Mouse (Mus musculus) liver, embryonic 16.5 days (tissue): Measurements from ENCODE around the gene Uspl1. TPM values are rescaled to one million over a fixed set of nuclear protein-coding genes. Genes with fewer than 3 reads are reported as not detected.

Source experiments
- ATAC-seq: fragments of 200-750 bp; cut with Nextera tagmentation; 2 replicates; pipeline ENCODE4 v1.8.0; 2017; ENCODE audit warnings: low read depth, mild to moderate bottlenecking, moderate number of reproducible peaks, moderate library complexity
- H3K27ac ChIP-seq: fragments of 300-500 bp; sonication (generic); 2 replicates; pipeline ENCODE4 v1.5.1; 2014; ENCODE audit warnings: mild to moderate bottlenecking, low read length
- H3K27me3 ChIP-seq: fragments of 300-500 bp; sonication (generic); 2 replicates; pipeline ENCODE4 v1.6.1; 2014; ENCODE audit warnings: low read depth, low read length, mixed read lengths; ENCODE audit not compliant: control insufficient read depth, insufficient read depth
- H3K36me3 ChIP-seq: fragments of 300-500 bp; sonication (generic); 2 replicates; pipeline ENCODE4 v1.6.1; 2014; ENCODE audit warnings: mild to moderate bottlenecking; ENCODE audit not compliant: control insufficient read depth, insufficient read depth
- H3K4me1 ChIP-seq: fragments of 300-500 bp; sonication (generic); 2 replicates; pipeline ENCODE4 v1.6.1; 2014; ENCODE audit warnings: low read depth, low read length, mixed read lengths; ENCODE audit not compliant: control insufficient read depth
- H3K4me2 ChIP-seq: fragments of 300-500 bp; sonication (generic); 2 replicates; pipeline ENCODE4 v1.6.1; 2014; ENCODE audit warnings: low read depth, low read length, mixed read lengths
- H3K4me3 ChIP-seq: fragments of 300-500 bp; sonication (generic); 2 replicates; pipeline ENCODE4 v1.5.1; 2014; ENCODE audit warnings: low read depth, mild to moderate bottlenecking, low read length
- H3K9ac ChIP-seq: fragments of 300-500 bp; sonication (generic); 2 replicates; pipeline ENCODE4 v1.6.1; 2014; ENCODE audit warnings: low read depth, low read length
- H3K9me3 ChIP-seq: fragments of 300-500 bp; sonication (generic); replicated peaks from 2 replicates; pipeline ENCODE4 v1.6.1; 2016; ENCODE audit warnings: low read length; ENCODE audit not compliant: control insufficient read depth
- WGBS: fragments of 180-500 bp; shearing (Covaris S2); extraction: QIAGEN DNeasy Blood & Tissue Kit; methylation state at CpG from one replicate; pipeline ENCODE4 v1.1.7; 2014; ENCODE audit not compliant: insufficient replicate concordance; 5-methylcytosine and 5-hydroxymethylcytosine counted together
- polyA plus RNA-seq: library from polyadenylated mRNA; unstranded; fragments of >200 nt; fragmentation: Nextera tagmentation; extraction: Ambion mirVana; gene quantifications from 2 replicates; pipeline ENCODE4 v1.2.1, GENCODE M21; 2015

The Uspl1 gene
- polyA plus RNA-seq, 1 experiment from 2014 or later, result 16.1 TPM

GRCm38 (mm10) chr5:149196611-149197010 is 12.5 kb downstream of the Uspl1 start:
- 37% methylated on average over 1 of the region's 1 CpGs for WGBS
- H3K4me2 ChIP-seq, result no peak overlapping the region
- H3K36me3 ChIP-seq, result peaks cover 30% of the 10 kb centered on the region
- H3K4me1 ChIP-seq, result peaks cover 6% of the 10 kb centered on the region
- no peak overlapping the region for H3K27ac ChIP-seq
- H3K9me3 ChIP-seq, result no peaks in the 10 kb centered on the region
- no peak for ATAC-seq
- no peak overlapping the region for H3K4me3 ChIP-seq
- no peaks in the 10 kb centered on the region for H3K27me3 ChIP-seq
- H3K9ac ChIP-seq, result no peak overlapping the region

- H3K27me3 ChIP-seq, result no peaks in the 10 kb centered on the region
- H3K36me3 ChIP-seq, result peaks cover 38% of the 10 kb centered on the region
- no peak overlapping the region for H3K4me3 ChIP-seq
- H3K9me3 ChIP-seq, result no peaks in the 10 kb centered on the region
- no peak overlapping the region for H3K27ac ChIP-seq
- peaks cover 9% of the 10 kb centered on the region for H3K4me1 ChIP-seq
- H3K4me2 ChIP-seq, result no peak overlapping the region
- ATAC-seq, result peak; percentile 32; the same call in 1 of the 2 replicates
- 69% methylated on average over 1 of the region's 1 CpGs for WGBS
- H3K9ac ChIP-seq, result no peak overlapping the region
Measured at GRCm38 (mm10) chr5:149198782-149199181, 14.6 kb downstream of the Uspl1 start.

- Histone ChIP-seq H3K27ac (no peak overlapping the region), H3K9me3 (no peaks in the 10 kb centered on the region), H3K4me2 (no peak overlapping the region), H3K4me1 (peaks cover 3% of the 10 kb centered on the region; the same call in 1 of the 2 replicates), H3K9ac (no peak overlapping the region), H3K36me3 (peaks cover 44% of the 10 kb centered on the region), H3K27me3 (no peaks in the 10 kb centered on the region), H3K4me3 (no peak overlapping the region)
- 55% methylated on average over 5 of the region's 5 CpGs for WGBS
- no peak for ATAC-seq
Measured at GRCm38 (mm10) chr5:149202941-149203340, 18.8 kb downstream of the Uspl1 start.

GRCm38 (mm10) chr5:149203796-149204375 is 19.7 kb downstream of the Uspl1 start:
- no peak overlapping the region for H3K27ac ChIP-seq
- peaks cover 44% of the 10 kb centered on the region for H3K36me3 ChIP-seq
- no peaks in the 10 kb centered on the region for H3K27me3 ChIP-seq
- no peak overlapping the region for H3K4me2 ChIP-seq
- no peak overlapping the region for H3K9ac ChIP-seq
- no peak for ATAC-seq
- no peak overlapping the region for H3K4me3 ChIP-seq
- 52% methylated on average over 4 of the region's 4 CpGs for WGBS
- H3K4me1 ChIP-seq, result peaks cover 3% of the 10 kb centered on the region; the same call in 1 of the 2 replicates
- no peaks in the 10 kb centered on the region for H3K9me3 ChIP-seq

- Histone ChIP-seq H3K9ac (no peak overlapping the region), H3K27ac (0 out of 2 replicates have a peak overlapping the region, but pooled peaks have one; percentile 3), H3K4me2 (no peak overlapping the region), H3K36me3 (peaks cover 42% of the 10 kb centered on the region), H3K4me3 (no peak overlapping the region), H3K27me3 (no peaks in the 10 kb centered on the region), H3K9me3 (no peaks in the 10 kb centered on the region), H3K4me1 (peaks cover 3% of the 10 kb centered on the region; the same call in 1 of the 2 replicates)
- WGBS, result 82% methylated on average over 7 of the region's 7 CpGs
- peak; percentile 68 for ATAC-seq
Measured at GRCm38 (mm10) chr5:149204822-149205221, 20.7 kb downstream of the Uspl1 start.

- Histone ChIP-seq H3K4me3 (no peak overlapping the region), H3K4me1 (peaks cover 3% of the 10 kb centered on the region; the same call in 1 of the 2 replicates), H3K9ac (no peak overlapping the region), H3K9me3 (no peaks in the 10 kb centered on the region), H3K36me3 (peaks cover 44% of the 10 kb centered on the region), H3K27me3 (no peaks in the 10 kb centered on the region), H3K4me2 (no peak overlapping the region), H3K27ac (no peak overlapping the region)
- ATAC-seq, result no peak
- WGBS, result 80% methylated on average over 8 of the region's 8 CpGs
Measured at GRCm38 (mm10) chr5:149205265-149205664, 21.1 kb downstream of the Uspl1 start.

GRCm38 (mm10) chr5:149206286-149206685 is 22.1 kb downstream of the Uspl1 start:
- Histone ChIP-seq H3K9ac (no peak overlapping the region), H3K4me1 (peaks cover 3% of the 10 kb centered on the region; the same call in 1 of the 2 replicates), H3K9me3 (no peaks in the 10 kb centered on the region), H3K36me3 (peaks cover 44% of the 10 kb centered on the region), H3K27me3 (no peaks in the 10 kb centered on the region), H3K27ac (no peak overlapping the region), H3K4me3 (no peak overlapping the region), H3K4me2 (no peak overlapping the region)
- no peak for ATAC-seq
- 90% methylated on average over 5 of the region's 5 CpGs for WGBS

- Histone ChIP-seq H3K27ac (no peak overlapping the region), H3K9ac (no peak overlapping the region), H3K4me2 (no peak overlapping the region), H3K36me3 (peaks cover 38% of the 10 kb centered on the region), H3K9me3 (no peaks in the 10 kb centered on the region), H3K27me3 (no peaks in the 10 kb centered on the region), H3K4me3 (no peak overlapping the region), H3K4me1 (peaks cover 1% of the 10 kb centered on the region; the same call in 1 of the 2 replicates)
- 85% methylated on average over 6 of the region's 6 CpGs for WGBS
- ATAC-seq, result no peak
Measured at GRCm38 (mm10) chr5:149207661-149208060, 23.5 kb downstream of the Uspl1 start.

GRCm38 (mm10) chr5:149208776-149209175 is 24.6 kb downstream of the Uspl1 start:
- H3K4me2 ChIP-seq, result no peak overlapping the region
- H3K9ac ChIP-seq, result no peak overlapping the region
- no peak for ATAC-seq
- no peaks in the 10 kb centered on the region; the same call in 1 of the 2 replicates for H3K4me1 ChIP-seq
- no peak overlapping the region for H3K4me3 ChIP-seq
- no peak overlapping the region for H3K27ac ChIP-seq
- peaks cover 45% of the 10 kb centered on the region for H3K36me3 ChIP-seq
- WGBS, result 84% methylated on average over 7 of the region's 7 CpGs
- no peaks in the 10 kb centered on the region for H3K27me3 ChIP-seq
- no peaks in the 10 kb centered on the region for H3K9me3 ChIP-seq
